ENCODE assay signal across 8 mouse cellular contexts in genomic region chr19:5425906-5426565, GRCm38 (mm10). TPM values are rescaled to one million over a fixed set of nuclear protein-coding genes. Genes with fewer than 3 reads are reported as not detected.
DNase-seq lines count a peak whose midpoint lies in the region; ATAC-seq and TF ChIP-seq lines count a peak whose summit lies in the region.

No protein-coding gene starts in this region.

- peak overlapping the region; percentile 67 for H3ac ChIP-seq in C2C12 (ENCODE audit: control insufficient read depth, insufficient read length, low read depth)

- no peak for TF ChIP-seq CTCF in C2C12 (IDR thresholded peaks at IDR 0.05; ENCODE audit: control insufficient read depth, insufficient read depth, insufficient read length)

- H3K4me2 ChIP-seq in embryonic facial prominence, embryonic 13.5 days = peak overlapping the region; percentile 79
- peak overlapping the region; percentile 87 for H3K4me2 ChIP-seq in limb, embryonic 11.5 days (ENCODE audit: low read depth, severe bottlenecking)
- peak overlapping the region; percentile 80 for H3K4me2 ChIP-seq in stomach, embryonic 15.5 days

- peak overlapping the region; percentile 93 for H3K9ac ChIP-seq in embryonic facial prominence, embryonic 13.5 days
- H3K9ac ChIP-seq in limb, embryonic 11.5 days (ENCODE audit: low read length) = peak overlapping the region; percentile 95
- peak overlapping the region; percentile 88; the same call in 1 of the 2 replicates for H3K9ac ChIP-seq in stomach, embryonic 15.5 days

- WGBS in heart, embryonic 10.5 days = 87% methylated on average over 18 of the region's 18 CpGs
- WGBS in embryonic facial prominence, embryonic 13.5 days = 89% methylated on average over 18 of the region's 18 CpGs
- 92% methylated on average over 18 of the region's 18 CpGs for WGBS in limb, embryonic 11.5 days
- 84% methylated on average over 18 of the region's 18 CpGs for WGBS in stomach, embryonic 15.5 days

- DNase-seq in heart, embryonic 10.5 days (ENCODE audit: low spot score) = no peak
- DNase-seq in heart, adult 18-20 months = no peak
- no peak for DNase-seq in limb, embryonic 11.5 days (ENCODE audit: low spot score)
- no peak for DNase-seq in urinary bladder, postnatal 25 days (ENCODE audit: low spot score)
- no peak for DNase-seq in embryo, embryonic 11 days

- peaks cover 36% of the 10 kb centered on the region for H3K36me3 ChIP-seq in heart, embryonic 10.5 days
- H3K36me3 ChIP-seq in C2C12 (ENCODE audit: control insufficient read depth, insufficient read depth) = peaks cover 39% of the 10 kb centered on the region
- peaks cover 44% of the 10 kb centered on the region for H3K36me3 ChIP-seq in embryonic facial prominence, embryonic 13.5 days
- H3K36me3 ChIP-seq in limb, embryonic 11.5 days (ENCODE audit: control insufficient read depth, insufficient read depth, low read length) = peaks cover 17% of the 10 kb centered on the region
- peaks cover 15% of the 10 kb centered on the region; the same call in 1 of the 2 replicates for H3K36me3 ChIP-seq in stomach, embryonic 15.5 days

- no peaks in the 10 kb centered on the region for H3K27me3 ChIP-seq in heart, embryonic 10.5 days (ENCODE audit: insufficient read depth, poor library complexity, severe bottlenecking)
- no peaks in the 10 kb centered on the region for H3K27me3 ChIP-seq in C2C12 (ENCODE audit: control insufficient read depth, insufficient read depth, insufficient read length)
- no peaks in the 10 kb centered on the region for H3K27me3 ChIP-seq in embryonic facial prominence, embryonic 13.5 days
- H3K27me3 ChIP-seq in limb, embryonic 11.5 days (ENCODE audit: control insufficient read depth, insufficient read depth, low read length) = no peaks in the 10 kb centered on the region
- no peaks in the 10 kb centered on the region for H3K27me3 ChIP-seq in stomach, embryonic 15.5 days (replicated peaks)

- H3K79me3 ChIP-seq in C2C12 (ENCODE audit: low read depth) = peaks cover 36% of the 10 kb centered on the region

- peak overlapping the region; percentile 84 for H3K4me3 ChIP-seq in heart, embryonic 10.5 days
- H3K4me3 ChIP-seq in C2C12 (ENCODE audit: insufficient read depth, poor library complexity, severe bottlenecking) = peak overlapping the region; percentile 95
- H3K4me3 ChIP-seq in embryonic facial prominence, embryonic 13.5 days = peak overlapping the region; percentile 72
- H3K4me3 ChIP-seq in limb, embryonic 11.5 days (ENCODE audit: low read depth, low read length) = peak overlapping the region; percentile 88
- H3K4me3 ChIP-seq in stomach, embryonic 15.5 days (replicated peaks) = peak overlapping the region; percentile 89

- H3K27ac ChIP-seq in heart, embryonic 10.5 days = peak overlapping the region; percentile 95
- H3K27ac ChIP-seq in embryonic facial prominence, embryonic 13.5 days = no peak overlapping the region
- H3K27ac ChIP-seq in limb, embryonic 11.5 days (replicated peaks; ENCODE audit: low read depth, low read length) = no peak overlapping the region
- peak overlapping the region; percentile 85; the same call in 1 of the 2 replicates for H3K27ac ChIP-seq in stomach, embryonic 15.5 days

- H3K9me3 ChIP-seq in heart, embryonic 10.5 days = no peaks in the 10 kb centered on the region
- H3K9me3 ChIP-seq in embryonic facial prominence, embryonic 13.5 days = no peaks in the 10 kb centered on the region
- H3K9me3 ChIP-seq in limb, embryonic 11.5 days (ENCODE audit: control insufficient read depth, low read length) = no peaks in the 10 kb centered on the region
- no peaks in the 10 kb centered on the region for H3K9me3 ChIP-seq in stomach, embryonic 15.5 days

- peaks cover 68% of the 10 kb centered on the region for H3K79me2 ChIP-seq in C2C12 (ENCODE audit: control insufficient read depth, insufficient read depth)

- ATAC-seq in embryonic facial prominence, embryonic 13.5 days (ENCODE audit: insufficient number of reproducible peaks, insufficient read depth, low FRiP score, low TSS enrichment, low read depth) = no peak
- ATAC-seq in limb, embryonic 11.5 days (ENCODE audit: insufficient number of reproducible peaks, low FRiP score, low TSS enrichment, low read depth) = no peak
- ATAC-seq in stomach, embryonic 15.5 days (ENCODE audit: insufficient read depth, low FRiP score, low read depth) = no peak

- H3K4me1 ChIP-seq in heart, embryonic 10.5 days = peaks cover 30% of the 10 kb centered on the region
- H3K4me1 ChIP-seq in embryonic facial prominence, embryonic 13.5 days = peaks cover 37% of the 10 kb centered on the region
- peaks cover 19% of the 10 kb centered on the region for H3K4me1 ChIP-seq in limb, embryonic 11.5 days (ENCODE audit: control insufficient read depth, insufficient read depth, low read length)
- peaks cover 31% of the 10 kb centered on the region for H3K4me1 ChIP-seq in stomach, embryonic 15.5 days

TF ChIP-seq in C2C12, 6 proteins besides CTCF, POLR2A, EP300 and RAD21:
- no peak for TF ChIP-seq CEBPB (IDR thresholded peaks at IDR 0.05; ENCODE audit: low read depth)
- TF ChIP-seq MAX (IDR thresholded peaks at IDR 0.05) = no peak
- no peak for TF ChIP-seq MYOG (IDR thresholded peaks at IDR 0.05; ENCODE audit: control insufficient read depth, extremely low read depth, insufficient read length)
- TF ChIP-seq FOSL1 (IDR thresholded peaks at IDR 0.05; ENCODE audit: insufficient read depth, low read length, poor library complexity, severe bottlenecking) = no peak
- no peak for TF ChIP-seq USF1 (IDR thresholded peaks at IDR 0.05; ENCODE audit: low read depth)
- no peak for TF ChIP-seq MYOD1 (IDR thresholded peaks at IDR 0.05; ENCODE audit: control insufficient read depth, insufficient read length, low read depth)
TF ChIP-seq in C2C12: peak in this region for 0.

RNA-seq across cellular contexts. Expression of gene AI837181, which starts 1.1 kb away (rescaled TPM):
- polyA plus RNA-seq in heart, embryonic 10.5 days (2016; fragmentation: Nextera tagmentation; extraction: Ambion mirVana) = 39.3 and 49.1 TPM in 2 replicates
- total RNA-seq in heart, adult 18-20 months (2021) = 10 to 100 TPM; 32.1 to 38.3 TPM
- polyA plus RNA-seq in C2C12 (2012; fragmentation: generic; extraction: Trizol) = 90.3 TPM
- polyA plus RNA-seq in embryonic facial prominence, embryonic 13.5 days (2015; fragmentation: Nextera tagmentation; extraction: Ambion mirVana) = 67.3 and 67.7 TPM in 2 replicates
- 43.8 and 47.7 TPM in 2 replicates for polyA plus RNA-seq in limb, embryonic 11.5 days (2014; fragmentation: Nextera tagmentation; extraction: Ambion mirVana)
- polyA plus RNA-seq in stomach, embryonic 15.5 days (2015; fragmentation: Nextera tagmentation; extraction: Ambion mirVana) = 47.8 and 49.4 TPM in 2 replicates

RNA-seq across cellular contexts. Expression of gene Drap1, which starts 1.3 kb away (rescaled TPM):
- 173 and 209 TPM in 2 replicates for polyA plus RNA-seq in heart, embryonic 10.5 days (2016; fragmentation: Nextera tagmentation; extraction: Ambion mirVana)
- 100 to 1,000 TPM; 301 to 320 TPM for total RNA-seq in heart, adult 18-20 months (2021)
- polyA plus RNA-seq in C2C12 (2012; fragmentation: generic; extraction: Trizol) = 428 TPM
- polyA plus RNA-seq in embryonic facial prominence, embryonic 13.5 days (2015; fragmentation: Nextera tagmentation; extraction: Ambion mirVana) = 278 and 306 TPM in 2 replicates
- 216 and 243 TPM in 2 replicates for polyA plus RNA-seq in limb, embryonic 11.5 days (2014; fragmentation: Nextera tagmentation; extraction: Ambion mirVana)
- 210 and 222 TPM in 2 replicates for polyA plus RNA-seq in stomach, embryonic 15.5 days (2015; fragmentation: Nextera tagmentation; extraction: Ambion mirVana)

RNA-seq across cellular contexts. Expression of gene Fosl1, which starts 21.3 kb away (rescaled TPM):
- polyA plus RNA-seq in heart, embryonic 10.5 days (2016; fragmentation: Nextera tagmentation; extraction: Ambion mirVana) = 0.34 and 0.49 TPM in 2 replicates
- not detected for total RNA-seq in heart, adult 18-20 months (2021)
- polyA plus RNA-seq in C2C12 (2012; fragmentation: generic; extraction: Trizol) = 146 TPM
- polyA plus RNA-seq in embryonic facial prominence, embryonic 13.5 days (2015; fragmentation: Nextera tagmentation; extraction: Ambion mirVana) = not detected in 2 replicates
- polyA plus RNA-seq in limb, embryonic 11.5 days (2014; fragmentation: Nextera tagmentation; extraction: Ambion mirVana) = not detected in 2 replicates
- not detected in 2 replicates for polyA plus RNA-seq in stomach, embryonic 15.5 days (2015; fragmentation: Nextera tagmentation; extraction: Ambion mirVana)

RNA-seq across cellular contexts. Expression of gene Tsga10ip, which starts 23.7 kb away (rescaled TPM):
- 1.2 and 1.8 TPM in 2 replicates for polyA plus RNA-seq in heart, embryonic 10.5 days (2016; fragmentation: Nextera tagmentation; extraction: Ambion mirVana)
- total RNA-seq in heart, adult 18-20 months (2021) = under 1 TPM in 1 of 2 experiments, not detected in 1; 0.59 TPM
- 0.02 TPM for polyA plus RNA-seq in C2C12 (2012; fragmentation: generic; extraction: Trizol)
- not detected in 2 replicates for polyA plus RNA-seq in embryonic facial prominence, embryonic 13.5 days (2015; fragmentation: Nextera tagmentation; extraction: Ambion mirVana)
- polyA plus RNA-seq in limb, embryonic 11.5 days (2014; fragmentation: Nextera tagmentation; extraction: Ambion mirVana) = not detected in 2 replicates
- 8.3 and 12.9 TPM in 2 replicates for polyA plus RNA-seq in stomach, embryonic 15.5 days (2015; fragmentation: Nextera tagmentation; extraction: Ambion mirVana)

RNA-seq across cellular contexts. Expression of gene Ccdc85b, which starts 31.7 kb away (rescaled TPM):
- polyA plus RNA-seq in heart, embryonic 10.5 days (2016; fragmentation: Nextera tagmentation; extraction: Ambion mirVana) = 8.3 and 11.6 TPM in 2 replicates
- total RNA-seq in heart, adult 18-20 months (2021) = 1 to 10 TPM; 6.0 to 6.7 TPM
- 30.5 TPM for polyA plus RNA-seq in C2C12 (2012; fragmentation: generic; extraction: Trizol)
- 6.8 TPM in 2 replicates for polyA plus RNA-seq in embryonic facial prominence, embryonic 13.5 days (2015; fragmentation: Nextera tagmentation; extraction: Ambion mirVana)
- 7.9 and 9.2 TPM in 2 replicates for polyA plus RNA-seq in limb, embryonic 11.5 days (2014; fragmentation: Nextera tagmentation; extraction: Ambion mirVana)
- polyA plus RNA-seq in stomach, embryonic 15.5 days (2015; fragmentation: Nextera tagmentation; extraction: Ambion mirVana) = 11.8 and 11.9 TPM in 2 replicates

Comparison
In these comparisons a context has a peak if more than half of its experiments do, and no peak if none do; other contexts are left out.
1. H3K27ac ChIP-seq: peak in heart, embryonic 10.5 days (single experiment) and stomach, embryonic 15.5 days (single experiment); none in embryonic facial prominence, embryonic 13.5 days (single experiment) and limb, embryonic 11.5 days (single experiment).
2. RNA of gene Fosl1, which starts 21.3 kb away (polyA plus RNA-seq): 146 TPM in C2C12 (single experiment); 0.34 to 0.49 TPM in heart, embryonic 10.5 days, not detected in limb, embryonic 11.5 days, not detected in stomach, embryonic 15.5 days and not detected in embryonic facial prominence, embryonic 13.5 days; every median in the first group is over 10 times any median in the second.
3. Peak in every context shown above with its lines, with median percentiles within 50 percentile points of each other: H3K4me3 ChIP-seq, H3K4me2 ChIP-seq and H3K9ac ChIP-seq.